Mouse (Mus musculus): ENCODE data around the gene Retreg2. TPM values are rescaled to one million over a fixed set of nuclear protein-coding genes. Genes with fewer than 3 reads are reported as not detected.
A peak's percentile ranks its signal among the peaks of the same experiment; 100 is the strongest.

Retreg2 gene
- polyA plus RNA-seq (2015; fragmentation: Nextera tagmentation; extraction: Ambion mirVana), result 104 and 115 TPM in 2 replicates

- Histone ChIP-seq H3K36me3 (peaks cover 59% of the 10 kb centered on the region), H3K4me1 (replicated peaks) (peaks cover 47% of the 10 kb centered on the region), H3K9me3 (no peaks in the 10 kb centered on the region), H3K4me3 (peak within 1 kb of the TSS; percentile 93), H3K4me2 (peak within 1 kb of the TSS; percentile 94), H3K9ac (peak within 1 kb of the TSS; percentile 98), H3K27ac (replicated peaks) (peak within 1 kb of the TSS; percentile 99), H3K27me3 (no peaks in the 10 kb centered on the region)
- WGBS, result under 1% methylated on average over 82 of the region's 91 CpGs
- ATAC-seq (ENCODE audit: low read depth), result peak; percentile 91
Measured at GRCm38 (mm10) chr1:75142301-75143261, at the start of gene Retreg2, which contains the start of gene Cnppd1. TSS of gene Retreg2 (plus strand) at chr1:75142778. TSS of gene Cnppd1 (minus strand) at chr1:75142711.

- H3K27me3 ChIP-seq, result no peaks in the 10 kb centered on the region
- no peak overlapping the region for H3K9ac ChIP-seq
- no peak overlapping the region for H3K4me3 ChIP-seq
- no peaks in the 10 kb centered on the region for H3K9me3 ChIP-seq
- no peak for ATAC-seq (ENCODE audit: low read depth)
- H3K27ac ChIP-seq (replicated peaks), result no peak overlapping the region
- H3K4me2 ChIP-seq, result no peak overlapping the region
- peaks cover 11% of the 10 kb centered on the region for H3K4me1 ChIP-seq (replicated peaks)
- WGBS, result 75% methylated on average over 3 of the region's 3 CpGs
- no peaks in the 10 kb centered on the region for H3K36me3 ChIP-seq
Measured at GRCm38 (mm10) chr1:75122211-75122610, 20.4 kb upstream of the Retreg2 start.

DNA sequence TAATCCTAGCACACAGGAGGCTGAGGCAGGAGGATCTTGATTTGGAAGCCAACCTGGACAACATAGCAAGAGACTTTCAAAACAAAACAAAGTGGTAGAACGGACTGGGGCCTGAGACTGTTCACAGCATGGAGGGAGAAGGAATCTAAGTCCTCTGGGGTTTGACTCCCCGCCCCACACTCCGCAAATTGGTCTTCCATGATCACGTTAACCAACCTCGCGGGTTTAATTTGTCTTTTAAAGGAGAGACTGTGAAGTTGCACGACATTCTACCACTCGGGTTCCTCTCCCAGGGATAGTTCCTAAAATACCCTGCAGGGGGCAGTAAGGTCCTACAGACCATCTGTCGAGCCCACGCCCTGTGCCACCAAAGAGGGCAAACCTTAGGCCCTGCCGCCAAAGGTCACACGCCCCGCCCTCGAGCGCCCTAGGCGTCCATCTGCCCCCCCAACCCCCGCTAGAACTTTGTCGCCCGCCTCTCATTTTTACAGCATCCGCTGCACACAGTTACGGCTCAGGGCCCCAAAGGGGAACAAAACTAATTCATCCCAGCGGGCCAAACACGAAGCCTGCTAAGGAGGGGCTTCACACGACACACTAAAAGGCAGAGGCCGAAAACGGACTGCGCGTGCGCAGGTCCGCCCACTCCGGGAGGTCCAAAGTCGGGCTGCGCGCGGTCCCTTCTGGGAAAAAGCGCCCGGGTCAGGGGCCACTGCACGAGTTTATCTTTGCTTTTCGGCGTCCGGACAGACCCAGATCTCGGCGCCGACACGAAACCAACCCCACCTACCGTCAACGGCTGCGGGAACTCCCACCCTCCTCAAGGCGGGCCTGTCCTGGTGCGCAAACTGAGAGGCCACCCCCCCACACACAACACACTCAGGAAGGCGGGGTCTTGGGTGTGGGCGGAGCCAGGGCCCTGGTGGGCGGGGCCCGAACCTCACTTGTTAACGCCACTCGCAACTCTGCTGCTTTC lies 17.9 kb upstream of the Retreg2 start, which contains the start of gene Nhej1:
Nhej1 (minus strand) TSS at position 855 of the 976 bp plus-strand sequence.
- Histone ChIP-seq H3K36me3 (no peaks in the 10 kb centered on the region), H3K27ac (replicated peaks) (peak within 1 kb of the TSS; percentile 94), H3K4me3 (peak within 1 kb of the TSS; percentile 60), H3K27me3 (no peaks in the 10 kb centered on the region), H3K4me2 (peak within 1 kb of the TSS; percentile 59), H3K4me1 (replicated peaks) (peaks cover 11% of the 10 kb centered on the region), H3K9ac (peak within 1 kb of the TSS; percentile 77), H3K9me3 (no peaks in the 10 kb centered on the region)
- 1% methylated on average over 56 of the region's 56 CpGs for WGBS
- ATAC-seq (ENCODE audit: low read depth), result peak; percentile 94

- 39% methylated on average over 5 of the region's 5 CpGs for WGBS
- ATAC-seq (ENCODE audit: low read depth), result peak; percentile 14
- Histone ChIP-seq H3K27me3 (peaks cover 4% of the 10 kb centered on the region), H3K36me3 (no peaks in the 10 kb centered on the region), H3K27ac (replicated peaks) (peak overlapping the region; percentile 94), H3K9ac (peak overlapping the region; percentile 77), H3K4me3 (peak overlapping the region; percentile 60), H3K4me2 (peak overlapping the region; percentile 59), H3K4me1 (replicated peaks) (peaks cover 11% of the 10 kb centered on the region), H3K9me3 (no peaks in the 10 kb centered on the region)
Measured at GRCm38 (mm10) chr1:75125418-75125817, 17.2 kb upstream of the Retreg2 start.

DNA sequence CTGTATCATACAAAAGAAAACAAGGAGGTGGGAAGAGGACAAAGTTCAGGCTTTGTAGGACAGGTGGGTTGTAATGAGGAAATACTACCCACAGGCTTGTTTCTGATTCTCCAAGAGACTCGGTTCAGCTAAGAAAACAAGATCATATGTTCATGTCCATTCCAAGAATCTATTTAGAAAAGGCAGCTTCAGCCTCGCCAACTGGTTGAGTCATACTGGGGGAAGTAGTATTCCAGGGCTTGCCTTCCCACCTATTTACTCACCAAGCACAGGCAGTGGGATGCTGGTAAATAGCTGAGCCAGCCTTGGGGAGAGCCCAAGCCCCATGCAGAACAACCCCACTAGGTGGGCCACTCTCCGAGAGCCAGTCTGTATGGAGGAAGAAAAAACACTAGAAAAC lies 13.9 kb upstream of the Retreg2 start:
- Histone ChIP-seq H3K27ac (replicated peaks) (no peak overlapping the region), H3K4me3 (no peak overlapping the region), H3K4me1 (replicated peaks) (peaks cover 11% of the 10 kb centered on the region), H3K9ac (no peak overlapping the region), H3K9me3 (no peaks in the 10 kb centered on the region), H3K4me2 (no peak overlapping the region), H3K36me3 (no peaks in the 10 kb centered on the region), H3K27me3 (peaks cover 4% of the 10 kb centered on the region)
- WGBS, result 83% methylated on average over 3 of the region's 3 CpGs
- ATAC-seq (ENCODE audit: low read depth), result no peak

DNA sequence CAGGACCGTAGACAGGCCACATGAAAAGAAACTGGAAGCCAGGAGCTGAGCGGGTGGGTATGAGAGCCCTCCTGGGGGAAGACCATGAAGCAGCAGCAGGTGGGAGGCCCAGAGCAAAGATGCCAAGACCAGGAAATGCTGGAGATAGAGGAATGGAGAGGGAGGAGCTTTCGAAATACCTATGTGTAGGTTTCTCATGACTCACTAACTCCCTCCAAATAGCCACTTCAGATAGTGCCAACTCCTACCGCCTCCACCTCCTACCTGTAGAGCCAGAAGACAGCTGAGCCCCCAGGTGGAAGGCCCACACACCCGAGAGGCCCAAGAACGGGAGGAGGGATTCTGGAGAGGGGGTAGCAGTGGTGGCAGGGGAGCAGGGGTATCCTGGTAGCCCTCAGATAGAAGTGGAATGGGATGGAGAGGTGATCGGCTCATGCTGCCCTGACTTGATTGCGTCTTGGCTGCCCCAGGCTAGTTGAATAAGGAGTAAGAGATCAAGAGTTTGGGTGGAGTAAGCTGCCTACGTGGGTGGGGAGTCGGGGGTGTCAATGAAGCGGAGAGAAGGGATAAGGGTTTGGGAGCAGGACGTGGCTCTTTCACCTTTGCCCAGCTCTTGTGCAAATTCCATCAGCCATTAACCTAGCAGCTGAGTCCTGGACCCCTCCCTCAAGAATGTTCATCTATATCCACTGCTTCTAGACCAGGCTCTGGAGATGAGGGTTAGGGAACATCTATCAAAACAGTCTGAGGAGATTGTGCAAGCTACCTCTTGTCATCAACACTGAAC lies 9.0 kb upstream of the Retreg2 start, which contains the start of gene Slc23a3:
Slc23a3 (minus strand) TSS at position 470 of the 787 bp plus-strand sequence.
- no peaks in the 10 kb centered on the region for H3K4me1 ChIP-seq (replicated peaks)
- WGBS, result 70% methylated on average over 12 of the region's 12 CpGs
- no peak within 1 kb of the TSS for H3K9ac ChIP-seq
- no peak within 1 kb of the TSS for H3K27ac ChIP-seq (replicated peaks)
- H3K9me3 ChIP-seq, result no peaks in the 10 kb centered on the region
- H3K36me3 ChIP-seq, result peaks cover 39% of the 10 kb centered on the region
- no peak within 1 kb of the TSS for H3K4me2 ChIP-seq
- ATAC-seq (ENCODE audit: low read depth), result no peak
- no peak within 1 kb of the TSS for H3K4me3 ChIP-seq
- H3K27me3 ChIP-seq, result peaks cover 4% of the 10 kb centered on the region

- no peak overlapping the region for H3K9ac ChIP-seq
- whole genome bisulfite sequencing, result 90% methylated on average over 6 of the region's 6 CpGs
- no peaks in the 10 kb centered on the region for H3K9me3 ChIP-seq
- H3K27ac ChIP-seq (replicated peaks), result no peak overlapping the region
- no peak for ATAC-seq (ENCODE audit: low read depth)
- H3K36me3 ChIP-seq, result peaks cover 50% of the 10 kb centered on the region
- H3K4me3 ChIP-seq, result no peak overlapping the region
- H3K4me1 ChIP-seq (replicated peaks), result peaks cover 24% of the 10 kb centered on the region
- H3K4me2 ChIP-seq, result no peak overlapping the region
- H3K27me3 ChIP-seq, result no peaks in the 10 kb centered on the region
Measured at GRCm38 (mm10) chr1:75136293-75136692, 6.3 kb upstream of the Retreg2 start.

DNA sequence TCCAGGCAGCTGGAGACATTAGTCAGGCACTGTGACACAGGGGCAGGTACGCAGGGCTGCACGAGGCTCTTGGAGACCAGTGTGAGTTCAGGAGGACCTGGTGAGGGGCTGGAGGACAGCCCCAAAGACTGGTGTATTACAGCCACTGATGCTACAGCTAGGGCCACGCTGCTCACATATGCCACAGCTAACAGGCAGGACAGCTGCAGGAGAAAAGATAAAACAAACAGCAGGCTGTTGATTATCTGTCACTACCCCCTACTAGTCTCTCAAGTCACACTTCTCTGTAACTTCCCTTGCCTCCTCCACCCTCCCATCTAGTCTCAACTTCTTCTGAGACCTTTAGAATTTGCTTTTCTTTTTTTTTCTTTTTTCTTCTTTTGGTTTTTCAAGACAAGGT lies 5.8 kb upstream of the Retreg2 start:
- Histone ChIP-seq H3K27me3 (no peaks in the 10 kb centered on the region), H3K36me3 (peaks cover 50% of the 10 kb centered on the region), H3K4me1 (replicated peaks) (peaks cover 26% of the 10 kb centered on the region), H3K9ac (no peak overlapping the region), H3K4me3 (no peak overlapping the region), H3K4me2 (no peak overlapping the region), H3K9me3 (no peaks in the 10 kb centered on the region), H3K27ac (replicated peaks) (no peak overlapping the region)
- WGBS, result 74% methylated on average over 3 of the region's 3 CpGs
- ATAC-seq (ENCODE audit: low read depth), result no peak

- Histone ChIP-seq H3K9ac (no peak overlapping the region), H3K4me3 (no peak overlapping the region), H3K27me3 (no peaks in the 10 kb centered on the region), H3K4me2 (no peak overlapping the region), H3K36me3 (peaks cover 50% of the 10 kb centered on the region), H3K4me1 (replicated peaks) (peaks cover 30% of the 10 kb centered on the region), H3K27ac (replicated peaks) (no peak overlapping the region), H3K9me3 (no peaks in the 10 kb centered on the region)
- WGBS, result 85% methylated on average over 2 of the region's 2 CpGs
- ATAC-seq (ENCODE audit: low read depth), result no peak
Measured at GRCm38 (mm10) chr1:75138448-75138847, 4.1 kb upstream of the Retreg2 start.

DNA sequence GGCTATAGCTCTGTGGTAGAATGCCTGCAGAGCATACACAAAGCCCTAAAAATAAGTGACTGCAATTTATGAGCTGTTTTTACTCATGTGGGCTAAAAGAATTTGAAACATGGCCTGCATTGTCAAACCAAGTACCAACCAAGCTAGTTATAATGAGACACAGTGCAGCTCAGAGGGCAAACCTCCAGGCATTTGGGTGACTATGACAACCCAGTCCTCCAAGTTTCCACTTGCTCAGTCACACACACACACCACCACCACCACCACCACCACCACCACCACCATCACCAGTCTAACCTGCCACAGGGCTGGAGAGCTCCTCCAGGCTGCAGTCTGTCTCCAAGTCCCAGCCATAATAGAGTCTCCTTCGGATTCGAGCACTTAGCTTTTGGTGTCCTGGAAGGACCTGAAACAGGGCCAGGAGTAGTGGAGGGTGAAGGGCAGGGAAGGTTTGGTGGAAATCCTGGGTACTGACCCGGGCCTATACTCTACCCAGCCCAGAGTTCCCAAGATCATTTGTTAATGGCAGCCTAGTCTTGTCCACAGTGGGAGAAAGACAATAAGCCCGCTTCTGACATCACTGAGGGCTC lies 1.9 kb upstream of the Retreg2 start:
- H3K27ac ChIP-seq (replicated peaks), result peak overlapping the region; percentile 99
- H3K36me3 ChIP-seq, result peaks cover 59% of the 10 kb centered on the region
- H3K4me1 ChIP-seq (replicated peaks), result peaks cover 47% of the 10 kb centered on the region
- H3K4me3 ChIP-seq, result peak overlapping the region; percentile 93
- H3K9ac ChIP-seq, result peak overlapping the region; percentile 98
- 47% methylated on average over 4 of the region's 4 CpGs for WGBS
- peak overlapping the region; percentile 94 for H3K4me2 ChIP-seq
- 0 out of 2 replicates have a peak, but pooled peaks have one; percentile 3 for ATAC-seq (ENCODE audit: low read depth)
- H3K9me3 ChIP-seq, result no peaks in the 10 kb centered on the region
- H3K27me3 ChIP-seq, result no peaks in the 10 kb centered on the region
